Mouse (Mus musculus): Measurements from ENCODE around the gene Ccr7. TPM values are rescaled to one million over a fixed set of nuclear protein-coding genes. Genes with fewer than 3 reads are reported as not detected.

The Ccr7 gene
- total and polyA plus RNA-seq, 3 experiments = 0.04 to 0.06 TPM; not detected in 1

GRCm38 (mm10) chr11:99112700-99113099 is 42.2 kb downstream of the Ccr7 start:
- Histone ChIP-seq H3K4me3 (ENCODE audit: control insufficient read depth in 1 of 2, insufficient read depth in 1 of 2, low read depth in 2 of 2, low read length in 2 of 2) (no peak overlapping the region), H3K79me2 (ENCODE audit: control insufficient read depth, insufficient read depth, low read length, poor library complexity) (no peaks in the 10 kb centered on the region), H3K4me1 (ENCODE audit: control insufficient read depth in 1 of 2, insufficient read depth in 2 of 2, low read length in 2 of 2) (peaks cover 0 to 4% of the 10 kb centered on the region in 2 experiments; a peak in 2 of 4 replicates), H3K9ac (ENCODE audit: control insufficient read depth, low read depth, low read length, poor library complexity, severe bottlenecking) (no peak overlapping the region), H3K36me3 (ENCODE audit: control insufficient read depth in 1 of 2, insufficient read depth in 2 of 2, low read length in 2 of 2) (no peaks in the 10 kb centered on the region), H3K27me3 (ENCODE audit: control insufficient read depth in 1 of 2, insufficient read depth in 2 of 2, low read length in 2 of 2) (no peaks in the 10 kb centered on the region), H3K27ac (ENCODE audit: control insufficient read depth, low read depth, low read length) (no peak overlapping the region), H3K9me3 (replicated peaks; ENCODE audit: insufficient read depth, low read length) (no peaks in the 10 kb centered on the region)
- TF ChIP-seq ZKSCAN1 (IDR thresholded peaks at IDR 0.05; ENCODE audit: low read depth, low read length) (no peak), E2F4 (IDR thresholded peaks at IDR 0.05; ENCODE audit: borderline replicate concordance, low read depth, low read length) (no peak), TBP (IDR thresholded peaks at IDR 0.05; ENCODE audit: low read depth, low read length) (no peak), RCOR1 (IDR thresholded peaks at IDR 0.05; ENCODE audit: low read depth, low read length) (no peak), MAZ (IDR thresholded peaks at IDR 0.05; ENCODE audit: low read depth, low read length) (no peak), GATA1 (IDR thresholded peaks at IDR 0.05; ENCODE audit: low read depth, low read length) (no peak), USF1 (IDR thresholded peaks at IDR 0.05; ENCODE audit: low read depth, low read length) (no peak), SIN3A (IDR thresholded peaks at IDR 0.05; ENCODE audit: low read length) (no peak), TCF12 (IDR thresholded peaks at IDR 0.05; ENCODE audit: low read depth, low read length) (no peak), BHLHE40 (IDR thresholded peaks at IDR 0.05; ENCODE audit: borderline replicate concordance, low read depth, low read length) (no peak), ELF1 (IDR thresholded peaks at IDR 0.05; ENCODE audit: low read depth, low read length) (no peak), POLR2AphosphoS2 (IDR thresholded peaks at IDR 0.05; ENCODE audit: low read length) (no peak), RAD21 (IDR thresholded peaks at IDR 0.05; ENCODE audit: low read depth, low read length) (no peak), MEF2A (IDR thresholded peaks at IDR 0.05; ENCODE audit: extremely low read depth, insufficient replicate concordance, low read depth, low read length, poor library complexity, severe bottlenecking) (no peak), NRF1 (IDR thresholded peaks at IDR 0.05; ENCODE audit: insufficient read depth, low read depth, low read length, poor library complexity, severe bottlenecking) (no peak), HCFC1 (IDR thresholded peaks at IDR 0.05; ENCODE audit: low read depth, low read length) (no peak), MYC (IDR thresholded peaks at IDR 0.05; ENCODE audit: low read depth, low read length) (no peak), ETS1 (IDR thresholded peaks at IDR 0.05; ENCODE audit: low read depth, low read length) (no peak), MYB (IDR thresholded peaks at IDR 0.05; ENCODE audit: low read depth, low read length) (no peak), JUND (IDR thresholded peaks at IDR 0.05; ENCODE audit: low read depth, low read length) (no peak)
- DNase-seq (ENCODE audit: low read depth, low spot score) = no peak

DNA sequence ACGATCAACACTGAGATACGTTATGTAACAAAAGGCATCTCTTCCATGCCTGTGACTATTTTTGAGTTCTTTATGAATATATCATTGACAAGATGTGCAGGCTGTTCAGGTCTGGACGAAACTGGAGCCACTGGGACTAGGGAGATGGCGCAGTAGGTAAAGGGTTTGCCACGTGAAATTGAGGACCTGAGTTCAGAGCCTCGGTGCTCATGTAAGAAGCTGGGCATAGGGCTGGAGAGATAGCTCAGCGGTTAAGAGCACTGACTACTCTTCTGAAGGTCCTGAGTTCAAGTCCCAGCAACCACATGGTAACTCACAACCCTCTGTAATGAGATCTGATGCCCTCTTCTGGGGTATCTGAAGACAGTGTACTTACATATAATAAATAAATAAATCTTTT is 43.2 kb downstream of the Ccr7 start:
- no peak for DNase-seq (ENCODE audit: low read depth, low spot score)
- H3K27me3 ChIP-seq (ENCODE audit: control insufficient read depth in 1 of 2, insufficient read depth in 2 of 2, low read length in 2 of 2) = no peaks in the 10 kb centered on the region
- H3K27ac ChIP-seq (ENCODE audit: control insufficient read depth, low read depth, low read length) = no peak overlapping the region
- H3K4me1 ChIP-seq (ENCODE audit: control insufficient read depth in 1 of 2, insufficient read depth in 2 of 2, low read length in 2 of 2) = peaks cover 3 to 14% of the 10 kb centered on the region in 2 experiments
- no peak overlapping the region for H3K4me3 ChIP-seq (ENCODE audit: control insufficient read depth in 1 of 2, insufficient read depth in 1 of 2, low read depth in 2 of 2, low read length in 2 of 2)
- H3K79me2 ChIP-seq (ENCODE audit: control insufficient read depth, insufficient read depth, low read length, poor library complexity) = no peaks in the 10 kb centered on the region
- no peak overlapping the region for H3K9ac ChIP-seq (ENCODE audit: control insufficient read depth, low read depth, low read length, poor library complexity, severe bottlenecking)
- TF ChIP-seq KAT2A (conservative IDR thresholded peaks at IDR 0.05; ENCODE audit: low read depth, low read length) (no peak), ZKSCAN1 (IDR thresholded peaks at IDR 0.05; ENCODE audit: low read depth, low read length) (no peak), TBP (IDR thresholded peaks at IDR 0.05; ENCODE audit: low read depth, low read length) (0 out of 2 replicates have a peak, but pooled peaks have one; percentile 56), MAX (IDR thresholded peaks at IDR 0.05; ENCODE audit: low read length) (no peak), TCF12 (IDR thresholded peaks at IDR 0.05; ENCODE audit: low read depth, low read length) (no peak), GATA1 (IDR thresholded peaks at IDR 0.05; ENCODE audit: low read depth, low read length) (no peak), ETS1 (IDR thresholded peaks at IDR 0.05; ENCODE audit: low read depth, low read length) (no peak)
- peaks cover 0 to 9% of the 10 kb centered on the region in 2 experiments; a peak in 2 of 4 replicates for H3K36me3 ChIP-seq (ENCODE audit: control insufficient read depth in 1 of 2, insufficient read depth in 2 of 2, low read length in 2 of 2)
- no peaks in the 10 kb centered on the region for H3K9me3 ChIP-seq (replicated peaks; ENCODE audit: insufficient read depth, low read length)

Data from MEL (cell line).